Mouse (Mus musculus): ENCODE results near the gene Fzr1. TPM values are rescaled to one million over a fixed set of nuclear protein-coding genes. Genes with fewer than 3 reads are reported as not detected.
A peak's percentile ranks its signal among the peaks of the same experiment; 100 is the strongest.

The Fzr1 gene
- polyA plus RNA-seq, 1 experiment: 47.8 TPM

DNA sequence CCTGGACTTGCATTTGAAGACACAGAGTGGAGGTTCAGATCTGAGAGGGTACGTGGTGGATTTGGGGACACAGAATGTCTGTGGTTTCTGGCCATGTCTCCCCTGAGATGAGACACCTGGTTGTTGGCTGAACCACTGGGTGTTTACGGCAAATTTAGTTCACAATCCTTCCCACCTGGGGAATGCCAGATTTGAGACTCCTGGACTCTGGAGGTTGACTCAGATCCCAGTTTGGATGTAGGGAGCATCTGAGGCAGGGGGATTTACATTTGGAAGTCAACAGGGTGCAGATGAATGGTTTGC is 1.0 kb downstream of the Fzr1 start:
- Histone ChIP-seq H3K4me3 (ENCODE audit: low read depth, low read length) (peak overlapping the region; percentile 97), H3K27me3 (ENCODE audit: control insufficient read depth, insufficient read depth, low read length, poor library complexity, severe bottlenecking) (no peaks in the 10 kb centered on the region), H3K27ac (ENCODE audit: insufficient read depth, low read length) (0 out of 2 replicates have a peak overlapping the region, but pooled peaks have one; percentile 29), H3K9me3 (replicated peaks; ENCODE audit: control insufficient read depth, insufficient read depth, low read length, poor library complexity, severe bottlenecking) (no peaks in the 10 kb centered on the region), H3K9ac (ENCODE audit: low read depth, poor library complexity, severe bottlenecking) (peak overlapping the region; percentile 93), H3K36me3 (ENCODE audit: control insufficient read depth, insufficient read depth, low read length, poor library complexity, severe bottlenecking) (no peaks in the 10 kb centered on the region), H3K4me1 (ENCODE audit: control insufficient read depth, insufficient read depth, low read length) (no peaks in the 10 kb centered on the region)
- TF ChIP-seq POLR2A (IDR thresholded peaks at IDR 0.05; ENCODE audit: insufficient read depth, low read length) (no peak), CTCF (IDR thresholded peaks at IDR 0.05; ENCODE audit: low read depth, low read length) (no peak), EP300 (IDR thresholded peaks at IDR 0.05; ENCODE audit: insufficient read depth, low read depth, low read length) (no peak)

- TF ChIP-seq EP300 (IDR thresholded peaks at IDR 0.05; ENCODE audit: insufficient read depth, low read depth, low read length) (no peak), CTCF (IDR thresholded peaks at IDR 0.05; ENCODE audit: low read depth, low read length) (peak; percentile 57)
- Histone ChIP-seq H3K4me3 (ENCODE audit: low read depth, low read length) (peak overlapping the region; percentile 97), H3K27me3 (ENCODE audit: control insufficient read depth, insufficient read depth, low read length, poor library complexity, severe bottlenecking) (no peaks in the 10 kb centered on the region), H3K36me3 (ENCODE audit: control insufficient read depth, insufficient read depth, low read length, poor library complexity, severe bottlenecking) (no peaks in the 10 kb centered on the region), H3K4me1 (ENCODE audit: control insufficient read depth, insufficient read depth, low read length) (no peaks in the 10 kb centered on the region), H3K9me3 (replicated peaks; ENCODE audit: control insufficient read depth, insufficient read depth, low read length, poor library complexity, severe bottlenecking) (no peaks in the 10 kb centered on the region), H3K27ac (ENCODE audit: insufficient read depth, low read length) (peak overlapping the region; percentile 29; the same call in 1 of the 2 replicates), H3K9ac (ENCODE audit: low read depth, poor library complexity, severe bottlenecking) (peak overlapping the region; percentile 93; the same call in 1 of the 2 replicates)
These were observed 1.6 kb downstream of the Fzr1 start for GRCm38 (mm10) chr10:81376561-81377361.

DNA sequence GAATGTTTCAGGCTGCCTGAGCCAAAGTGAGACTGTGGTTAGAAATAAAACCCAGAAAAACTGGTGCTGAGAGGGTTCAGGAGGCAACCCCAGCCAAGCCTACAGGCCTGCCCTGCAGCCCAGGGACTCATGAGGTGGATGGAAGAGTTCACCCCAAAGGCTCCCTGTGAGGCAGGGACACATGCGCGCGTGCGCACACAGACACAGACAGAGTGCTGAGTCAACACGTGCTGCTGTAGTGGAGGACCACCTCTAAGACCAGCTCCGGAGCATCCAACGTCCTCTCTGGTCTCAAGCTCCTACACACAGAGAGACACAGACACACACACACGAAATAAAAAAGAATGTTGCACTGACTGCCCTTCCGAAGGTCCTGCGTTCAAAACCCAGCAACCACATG is 3.0 kb downstream of the Fzr1 start:
- no peaks in the 10 kb centered on the region for H3K27me3 ChIP-seq (ENCODE audit: control insufficient read depth, insufficient read depth, low read length, poor library complexity, severe bottlenecking)
- no peak overlapping the region for H3K4me3 ChIP-seq (ENCODE audit: low read depth, low read length)
- no peaks in the 10 kb centered on the region for H3K4me1 ChIP-seq (ENCODE audit: control insufficient read depth, insufficient read depth, low read length)
- peaks cover 2% of the 10 kb centered on the region; the same call in 1 of the 2 replicates for H3K36me3 ChIP-seq (ENCODE audit: control insufficient read depth, insufficient read depth, low read length, poor library complexity, severe bottlenecking)
- no peak for TF ChIP-seq POLR2A (IDR thresholded peaks at IDR 0.05; ENCODE audit: insufficient read depth, low read length)
- no peak for TF ChIP-seq CTCF (IDR thresholded peaks at IDR 0.05; ENCODE audit: low read depth, low read length)
- no peak for TF ChIP-seq EP300 (IDR thresholded peaks at IDR 0.05; ENCODE audit: insufficient read depth, low read depth, low read length)
- H3K9ac ChIP-seq (ENCODE audit: low read depth, poor library complexity, severe bottlenecking): no peak overlapping the region
- H3K27ac ChIP-seq (ENCODE audit: insufficient read depth, low read length): no peak overlapping the region
- no peaks in the 10 kb centered on the region for H3K9me3 ChIP-seq (replicated peaks; ENCODE audit: control insufficient read depth, insufficient read depth, low read length, poor library complexity, severe bottlenecking)

- Histone ChIP-seq H3K9ac (ENCODE audit: low read depth, poor library complexity, severe bottlenecking) (no peak overlapping the region), H3K9me3 (replicated peaks; ENCODE audit: control insufficient read depth, insufficient read depth, low read length, poor library complexity, severe bottlenecking) (no peaks in the 10 kb centered on the region), H3K27me3 (ENCODE audit: control insufficient read depth, insufficient read depth, low read length, poor library complexity, severe bottlenecking) (no peaks in the 10 kb centered on the region), H3K4me3 (ENCODE audit: low read depth, low read length) (no peak overlapping the region), H3K27ac (ENCODE audit: insufficient read depth, low read length) (no peak overlapping the region), H3K36me3 (ENCODE audit: control insufficient read depth, insufficient read depth, low read length, poor library complexity, severe bottlenecking) (peaks cover 18% of the 10 kb centered on the region), H3K4me1 (ENCODE audit: control insufficient read depth, insufficient read depth, low read length) (peaks cover 7% of the 10 kb centered on the region)
- no peak for TF ChIP-seq EP300 (IDR thresholded peaks at IDR 0.05; ENCODE audit: insufficient read depth, low read depth, low read length)
- TF ChIP-seq POLR2A (IDR thresholded peaks at IDR 0.05; ENCODE audit: insufficient read depth, low read length): no peak
- TF ChIP-seq CTCF (IDR thresholded peaks at IDR 0.05; ENCODE audit: low read depth, low read length): no peak
These were observed 11.2 kb downstream of the Fzr1 start for GRCm38 (mm10) chr10:81367207-81367495.

DNA sequence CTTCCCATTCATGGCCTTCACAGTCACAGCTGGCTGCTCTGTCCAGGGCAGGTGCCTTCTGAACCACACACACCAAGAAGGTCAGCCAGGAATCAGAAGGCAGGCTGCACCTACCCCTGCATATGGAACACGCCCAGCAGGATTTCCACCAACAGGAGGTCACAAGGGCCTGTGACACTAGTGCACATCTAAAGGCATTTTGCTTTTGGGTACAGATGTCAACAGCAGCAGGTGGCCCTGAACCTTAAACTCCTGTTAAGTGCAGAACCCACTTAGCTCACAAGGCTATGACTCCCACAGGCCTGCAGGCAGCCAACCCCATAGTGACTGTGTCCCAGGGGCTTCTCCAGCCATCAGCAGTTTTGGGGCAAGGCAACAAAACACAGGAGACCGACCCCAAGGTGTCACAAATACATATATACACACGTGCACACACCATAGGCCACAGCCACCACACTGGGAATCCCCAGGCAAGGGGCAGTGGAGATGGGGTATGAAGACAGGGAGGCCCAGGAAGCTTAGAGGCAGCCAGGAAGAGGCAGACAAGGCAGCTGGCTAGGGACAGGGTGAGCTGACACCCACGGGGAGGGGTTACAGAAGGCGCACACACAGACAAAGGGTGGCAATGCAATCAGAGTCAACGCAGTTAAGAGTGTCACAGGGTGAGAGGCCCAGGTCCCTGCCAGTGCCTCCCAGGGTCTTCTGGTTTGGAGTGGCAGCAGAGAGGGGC is 11.7 kb downstream of the Fzr1 start:
- Histone ChIP-seq H3K36me3 (ENCODE audit: control insufficient read depth, insufficient read depth, low read length, poor library complexity, severe bottlenecking) (peaks cover 18% of the 10 kb centered on the region), H3K9me3 (replicated peaks; ENCODE audit: control insufficient read depth, insufficient read depth, low read length, poor library complexity, severe bottlenecking) (no peaks in the 10 kb centered on the region), H3K27me3 (ENCODE audit: control insufficient read depth, insufficient read depth, low read length, poor library complexity, severe bottlenecking) (no peaks in the 10 kb centered on the region), H3K27ac (ENCODE audit: insufficient read depth, low read length) (no peak overlapping the region), H3K9ac (ENCODE audit: low read depth, poor library complexity, severe bottlenecking) (no peak overlapping the region), H3K4me1 (ENCODE audit: control insufficient read depth, insufficient read depth, low read length) (peaks cover 9% of the 10 kb centered on the region), H3K4me3 (ENCODE audit: low read depth, low read length) (no peak overlapping the region)
- TF ChIP-seq POLR2A (IDR thresholded peaks at IDR 0.05; ENCODE audit: insufficient read depth, low read length): no peak
- no peak for TF ChIP-seq CTCF (IDR thresholded peaks at IDR 0.05; ENCODE audit: low read depth, low read length)
- no peak for TF ChIP-seq EP300 (IDR thresholded peaks at IDR 0.05; ENCODE audit: insufficient read depth, low read depth, low read length)
